8 mouse cellular contexts compared by ENCODE assay signal in the genomic region with DNA sequence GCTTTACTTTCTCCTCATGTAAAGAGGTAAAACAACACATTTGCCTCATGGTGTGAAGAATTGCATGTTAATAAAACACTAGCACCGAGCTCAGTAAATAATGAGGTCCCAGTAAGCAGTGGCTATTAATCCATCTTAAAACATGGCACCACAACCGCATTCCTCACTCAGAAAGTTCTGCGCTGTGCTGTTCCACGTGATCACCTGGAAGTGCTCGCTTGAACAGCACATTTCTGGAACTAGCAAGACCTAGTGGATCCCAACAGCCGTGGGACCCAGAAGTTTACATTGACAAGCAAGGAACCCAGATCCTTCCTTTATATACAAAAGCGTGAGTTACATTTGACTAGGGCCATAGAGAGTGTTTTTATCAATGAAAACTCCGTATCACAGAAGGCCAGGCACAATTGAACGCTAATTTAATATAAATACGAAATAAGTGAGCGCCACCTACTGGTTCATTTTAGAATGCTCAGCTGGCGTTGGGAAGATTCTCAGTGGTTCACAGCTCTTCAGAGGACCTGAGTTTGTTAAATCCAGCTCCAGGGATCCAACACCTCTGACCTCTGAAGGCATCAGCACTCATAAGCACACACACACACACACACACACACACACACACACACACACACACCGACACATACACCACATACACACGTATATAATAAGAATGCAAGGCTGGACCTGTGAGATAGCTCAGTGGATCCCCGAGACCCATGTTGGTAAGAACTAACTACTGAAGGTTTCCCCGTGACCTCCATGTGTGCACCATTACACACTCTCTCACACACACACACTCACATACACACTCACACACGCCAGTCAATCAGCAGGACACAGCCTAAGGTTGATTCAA. TPM values are rescaled to one million over a fixed set of nuclear protein-coding genes. Genes with fewer than 3 reads are reported as not detected.
DNase-seq lines count a peak whose midpoint lies in the region; ATAC-seq and TF ChIP-seq lines count a peak whose summit lies in the region.

No protein-coding gene starts in this region.

- peak; percentile 60 for TF ChIP-seq CTCF in liver, embryonic 14.5 days (IDR thresholded peaks at IDR 0.05; ENCODE audit: low read depth)

- DNase-seq in testis, postnatal 10 days (ENCODE audit: low spot score), result peak; percentile 61
- no peak for DNase-seq in testis, postnatal 14 days (ENCODE audit: low spot score)
- peak; percentile 67 for DNase-seq in c-Kit-positive CD71-positive TER-119-negative erythroid progenitor cells, embryonic 14.5 days (ENCODE audit: low read depth)
- peak; percentile 34 to 89 for DNase-seq in frontal cortex, adult 2 months (ENCODE audit: extremely low spot score in 1 of 2, low spot score in 1 of 2)
- no peak for DNase-seq in liver, embryonic 14.5 days (ENCODE audit: low read depth in 3 of 3, low spot score in 3 of 3)
- DNase-seq in naive thymus-derived CD4-positive, alpha-beta T cell, adult 2 months (ENCODE audit: low read depth), result peak; percentile 81
- DNase-seq in spleen, postnatal 14 days (ENCODE audit: low spot score in 2 of 2), result no peak

- H3K9ac ChIP-seq in kidney, embryonic 14.5 days (ENCODE audit: low read depth, low read length), result no peak overlapping the region
- H3K9ac ChIP-seq in liver, embryonic 14.5 days (replicated peaks), result no peak overlapping the region

- H3K9me3 ChIP-seq in kidney, embryonic 14.5 days (ENCODE audit: control insufficient read depth, low read length), result no peaks in the 10 kb centered on the region
- no peaks in the 10 kb centered on the region for H3K9me3 ChIP-seq in liver, embryonic 14.5 days (ENCODE audit: control insufficient read depth, low read length)

- no peaks in the 10 kb centered on the region for H3K4me1 ChIP-seq in kidney, embryonic 14.5 days (ENCODE audit: control insufficient read depth, insufficient read depth, low read length)
- no peaks in the 10 kb centered on the region; a peak in 1 of 4 replicates for H3K4me1 ChIP-seq in liver, embryonic 14.5 days (replicated peaks; ENCODE audit: control insufficient read depth in 2 of 2, insufficient read depth in 2 of 2, low read length in 1 of 2)

- WGBS in kidney, embryonic 14.5 days, result 39% methylated on average over 17 of the region's 17 CpGs
- 31% methylated on average over 17 of the region's 17 CpGs for WGBS in liver, embryonic 14.5 days (ENCODE audit: insufficient replicate concordance)

- peak overlapping the region; percentile 3; the same call in 1 of the 2 replicates for H3K4me2 ChIP-seq in kidney, embryonic 14.5 days (replicated peaks; ENCODE audit: low read depth, low read length)
- H3K4me2 ChIP-seq in liver, embryonic 14.5 days (ENCODE audit: low read depth), result peak overlapping the region; percentile 11

- ATAC-seq in kidney, embryonic 14.5 days (ENCODE audit: low FRiP score, low TSS enrichment), result 0 out of 2 replicates have a peak, but pooled peaks have one; percentile 41
- ATAC-seq in liver, embryonic 14.5 days (ENCODE audit: insufficient read depth), result no peak

- H3K27me3 ChIP-seq in kidney, embryonic 14.5 days (ENCODE audit: control insufficient read depth, insufficient read depth, low read length), result no peaks in the 10 kb centered on the region
- no peaks in the 10 kb centered on the region for H3K27me3 ChIP-seq in liver, embryonic 14.5 days (ENCODE audit: control insufficient read depth, insufficient read depth, low read length)

- H3K36me3 ChIP-seq in kidney, embryonic 14.5 days (ENCODE audit: control insufficient read depth, insufficient read depth, low read length), result no peaks in the 10 kb centered on the region
- no peaks in the 10 kb centered on the region for H3K36me3 ChIP-seq in liver, embryonic 14.5 days (replicated peaks; ENCODE audit: control insufficient read depth, insufficient read depth, low read depth)

- no peak overlapping the region for H3K27ac ChIP-seq in kidney, embryonic 14.5 days (ENCODE audit: low read depth, low read length)
- H3K27ac ChIP-seq in liver, embryonic 14.5 days, result no peak overlapping the region

- TF ChIP-seq EP300 in liver, embryonic 14.5 days (IDR thresholded peaks at IDR 0.05; ENCODE audit: low read depth), result no peak

- no peak overlapping the region for H3K4me3 ChIP-seq in kidney, embryonic 14.5 days (ENCODE audit: low read length)
- H3K4me3 ChIP-seq in liver, embryonic 14.5 days (ENCODE audit: insufficient read depth in 1 of 2, low read depth in 2 of 2, low read length in 2 of 2), result no peak overlapping the region

RNA-seq across cellular contexts. Expression of a gene that starts 25.5 kb away (rescaled TPM):
- 453 and 472 TPM in 2 replicates for polyA plus RNA-seq in frontal cortex, adult 2 months (2012; rRNA removed)
- 994 and 1,198 TPM in 2 replicates for polyA plus RNA-seq in kidney, embryonic 14.5 days (2014; fragmentation: Nextera tagmentation; extraction: Ambion mirVana)
- 1,100 and 1,184 TPM in 2 replicates for polyA plus RNA-seq in liver, embryonic 14.5 days (2012; rRNA removed)
- polyA plus RNA-seq in liver, embryonic 14.5 days (2014; fragmentation: Nextera tagmentation; extraction: Ambion mirVana), result 669 and 674 TPM in 2 replicates

RNA-seq across cellular contexts. Expression of a gene that starts 42.5 kb away (rescaled TPM):
- 41.4 and 47.6 TPM in 2 replicates for polyA plus RNA-seq in frontal cortex, adult 2 months (2012; rRNA removed)
- 5.8 and 6.1 TPM in 2 replicates for polyA plus RNA-seq in kidney, embryonic 14.5 days (2014; fragmentation: Nextera tagmentation; extraction: Ambion mirVana)
- 8.2 and 9.2 TPM in 2 replicates for polyA plus RNA-seq in liver, embryonic 14.5 days (2012; rRNA removed)
- 1.0 and 1.3 TPM in 2 replicates for polyA plus RNA-seq in liver, embryonic 14.5 days (2014; fragmentation: Nextera tagmentation; extraction: Ambion mirVana)

RNA-seq across cellular contexts. Expression of a gene that starts 51.3 kb away (rescaled TPM):
- polyA plus RNA-seq in frontal cortex, adult 2 months (2012; rRNA removed), result 3.7 and 4.6 TPM in 2 replicates
- polyA plus RNA-seq in kidney, embryonic 14.5 days (2014; fragmentation: Nextera tagmentation; extraction: Ambion mirVana), result 1.3 and 2.9 TPM in 2 replicates
- 0.09 and 0.23 TPM in 2 replicates for polyA plus RNA-seq in liver, embryonic 14.5 days (2012; rRNA removed)
- polyA plus RNA-seq in liver, embryonic 14.5 days (2014; fragmentation: Nextera tagmentation; extraction: Ambion mirVana), result 0.04 and 0.13 TPM in 2 replicates

RNA-seq across cellular contexts. Expression of a gene that starts 51.8 kb away (rescaled TPM):
- polyA plus RNA-seq in frontal cortex, adult 2 months (2012; rRNA removed), result 24.1 and 28.7 TPM in 2 replicates
- 5.6 and 7.6 TPM in 2 replicates for polyA plus RNA-seq in kidney, embryonic 14.5 days (2014; fragmentation: Nextera tagmentation; extraction: Ambion mirVana)
- 9.6 and 12.4 TPM in 2 replicates for polyA plus RNA-seq in liver, embryonic 14.5 days (2012; rRNA removed)
- 1.6 and 2.8 TPM in 2 replicates for polyA plus RNA-seq in liver, embryonic 14.5 days (2014; fragmentation: Nextera tagmentation; extraction: Ambion mirVana)

Comparison
In these comparisons a context has a peak if more than half of its experiments do, and no peak if none do; other contexts are left out.
1. DNase-seq: peak in testis, postnatal 10 days (single experiment), c-Kit-positive CD71-positive TER-119-negative erythroid progenitor cells, embryonic 14.5 days (single experiment), frontal cortex, adult 2 months (2 of 2) and naive thymus-derived CD4-positive, alpha-beta T cell, adult 2 months (single experiment); none in testis, postnatal 14 days (single experiment), liver, embryonic 14.5 days (0 of 3) and spleen, postnatal 14 days (0 of 2).